Mouse (Mus musculus) forebrain, embryonic 16.5 days (tissue): Measurements from ENCODE around the gene Gpr158. TPM values are rescaled to one million over a fixed set of nuclear protein-coding genes. Genes with fewer than 3 reads are reported as not detected.

ENCODE experiments used
- ATAC-seq: fragments of 200-750 bp; cut with Nextera tagmentation; 2 replicates; pipeline ENCODE4 v1.8.0; 2017; ENCODE audit warnings: mild to moderate bottlenecking, moderate library complexity
- H3K27ac ChIP-seq: fragments of 300-500 bp; sonication (generic); 2 replicates; pipeline ENCODE4 v1.5.1; 2014; ENCODE audit warnings: low read length, control low read depth
- H3K27me3 ChIP-seq: fragments of 300-500 bp; sonication (generic); replicated peaks from 2 replicates; pipeline ENCODE4 v1.6.1; 2014; ENCODE audit warnings: low read length; ENCODE audit not compliant: control insufficient read depth, insufficient read depth
- H3K36me3 ChIP-seq: fragments of 300-500 bp; sonication (generic); 2 replicates; pipeline ENCODE4 v1.6.1; 2014; ENCODE audit not compliant: control insufficient read depth, insufficient read depth
- H3K4me1 ChIP-seq: fragments of 300-500 bp; sonication (generic); replicated peaks from 2 replicates; pipeline ENCODE4 v1.6.1; 2014; ENCODE audit warnings: low read length; ENCODE audit not compliant: control insufficient read depth, insufficient read depth
- H3K4me2 ChIP-seq: fragments of 300-500 bp; sonication (generic); 2 replicates; pipeline ENCODE4 v1.6.1; 2014; ENCODE audit warnings: mild to moderate bottlenecking, low read length, control low read depth
- H3K4me3 ChIP-seq: fragments of 300-500 bp; sonication (generic); replicated peaks from 2 replicates; pipeline ENCODE4 v1.5.1; 2014; ENCODE audit warnings: mild to moderate bottlenecking, low read length, control low read depth
- H3K9ac ChIP-seq: fragments of 300-500 bp; sonication (generic); replicated peaks from 2 replicates; pipeline ENCODE4 v1.6.1; 2014; ENCODE audit warnings: low read depth, low read length, control low read depth
- H3K9me3 ChIP-seq: fragments of 300-500 bp; sonication (generic); 2 replicates; pipeline ENCODE4 v1.6.1; 2016; ENCODE audit warnings: low read length; ENCODE audit not compliant: control insufficient read depth
- WGBS: fragments of 180-500 bp; shearing (Covaris S2); extraction: QIAGEN DNeasy Blood & Tissue Kit; methylation state at CpG from one replicate; pipeline ENCODE4 v1.1.7; 2014; 5-methylcytosine and 5-hydroxymethylcytosine counted together
- polyA plus RNA-seq: library from polyadenylated mRNA; unstranded; fragments of >200 nt; fragmentation: Nextera tagmentation; extraction: Ambion mirVana; gene quantifications from 2 replicates; pipeline ENCODE4 v1.2.1, GENCODE M21; 2015

Gene Gpr158
- 1.6 and 2.4 TPM in 2 replicates for polyA plus RNA-seq

DNA sequence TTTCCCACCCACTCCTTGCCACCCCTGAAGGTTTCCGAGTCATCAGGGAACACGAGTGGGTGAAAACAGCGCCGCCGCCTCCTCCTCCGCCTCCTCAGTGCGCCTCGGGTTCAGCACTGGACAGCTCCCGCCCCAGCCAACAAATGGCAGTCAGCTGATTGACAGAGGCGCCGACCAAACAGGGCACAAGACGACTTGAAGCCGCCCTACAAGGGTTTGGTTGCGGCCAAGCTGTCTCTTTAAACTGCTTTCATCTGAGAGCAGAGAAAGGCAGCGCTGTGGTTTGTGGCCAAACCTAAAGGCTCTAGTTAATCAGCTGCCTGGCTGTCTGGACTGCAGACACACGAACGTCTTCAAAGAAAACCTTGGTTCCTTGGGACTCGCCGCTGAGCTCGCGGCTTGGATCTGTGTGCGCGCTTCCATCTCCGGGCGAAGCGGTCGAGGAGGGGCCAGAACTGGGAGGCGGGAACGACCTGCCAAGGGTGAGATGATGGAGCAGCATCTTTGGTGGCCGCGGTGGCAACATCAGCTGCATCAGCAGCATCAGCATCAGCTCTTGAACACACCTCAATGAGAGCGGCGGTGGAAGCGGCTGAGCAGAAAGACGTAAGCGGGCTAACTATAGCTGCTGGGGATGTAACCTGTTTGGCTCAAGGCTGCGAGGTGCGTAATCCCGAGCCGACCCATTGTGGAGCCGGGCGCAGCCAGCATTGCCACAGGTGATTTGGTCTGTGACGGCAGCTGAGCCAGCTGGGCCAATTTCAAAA is at the start of gene Gpr158:
Gpr158 (plus strand) TSS at position 198 of the 767 bp plus-strand sequence.
- Histone ChIP-seq H3K4me2 (peak within 1 kb of the TSS; percentile 95), H3K4me1 (peaks cover 16% of the 10 kb centered on the region), H3K9me3 (no peaks in the 10 kb centered on the region), H3K27ac (peak within 1 kb of the TSS; percentile 76), H3K27me3 (peaks cover 13% of the 10 kb centered on the region), H3K36me3 (no peaks in the 10 kb centered on the region), H3K4me3 (peak within 1 kb of the TSS; percentile 75), H3K9ac (peak within 1 kb of the TSS; percentile 70)
- under 1% methylated on average over 43 of the region's 43 CpGs for WGBS
- ATAC-seq: peak; percentile 99

DNA sequence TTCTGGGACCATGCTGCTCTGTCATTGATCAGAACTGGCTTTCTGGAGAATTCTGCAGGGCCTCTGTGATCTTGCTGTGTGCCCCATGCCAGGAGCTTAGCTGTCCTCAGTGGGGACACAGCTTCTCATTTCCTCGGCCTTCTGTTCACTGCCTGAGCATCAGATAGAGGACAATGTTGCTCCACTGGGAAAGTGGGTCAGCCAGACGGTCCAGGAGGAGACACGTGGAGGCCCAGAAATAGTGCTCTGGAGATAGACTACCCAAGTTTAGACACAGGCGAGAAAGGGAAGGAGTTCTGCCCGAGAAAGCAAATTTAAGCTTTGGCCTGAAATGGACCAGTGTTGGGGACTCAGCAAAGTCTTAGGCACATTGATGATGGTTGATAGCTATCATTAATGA is 23.5 kb upstream of the Gpr158 start:
- Histone ChIP-seq H3K36me3 (no peaks in the 10 kb centered on the region), H3K4me3 (no peak overlapping the region), H3K27me3 (no peaks in the 10 kb centered on the region), H3K9me3 (no peaks in the 10 kb centered on the region), H3K4me2 (no peak overlapping the region), H3K9ac (no peak overlapping the region), H3K27ac (no peak overlapping the region), H3K4me1 (no peaks in the 10 kb centered on the region)
- ATAC-seq: no peak
- 78% methylated on average over 5 of the region's 5 CpGs for WGBS

DNA sequence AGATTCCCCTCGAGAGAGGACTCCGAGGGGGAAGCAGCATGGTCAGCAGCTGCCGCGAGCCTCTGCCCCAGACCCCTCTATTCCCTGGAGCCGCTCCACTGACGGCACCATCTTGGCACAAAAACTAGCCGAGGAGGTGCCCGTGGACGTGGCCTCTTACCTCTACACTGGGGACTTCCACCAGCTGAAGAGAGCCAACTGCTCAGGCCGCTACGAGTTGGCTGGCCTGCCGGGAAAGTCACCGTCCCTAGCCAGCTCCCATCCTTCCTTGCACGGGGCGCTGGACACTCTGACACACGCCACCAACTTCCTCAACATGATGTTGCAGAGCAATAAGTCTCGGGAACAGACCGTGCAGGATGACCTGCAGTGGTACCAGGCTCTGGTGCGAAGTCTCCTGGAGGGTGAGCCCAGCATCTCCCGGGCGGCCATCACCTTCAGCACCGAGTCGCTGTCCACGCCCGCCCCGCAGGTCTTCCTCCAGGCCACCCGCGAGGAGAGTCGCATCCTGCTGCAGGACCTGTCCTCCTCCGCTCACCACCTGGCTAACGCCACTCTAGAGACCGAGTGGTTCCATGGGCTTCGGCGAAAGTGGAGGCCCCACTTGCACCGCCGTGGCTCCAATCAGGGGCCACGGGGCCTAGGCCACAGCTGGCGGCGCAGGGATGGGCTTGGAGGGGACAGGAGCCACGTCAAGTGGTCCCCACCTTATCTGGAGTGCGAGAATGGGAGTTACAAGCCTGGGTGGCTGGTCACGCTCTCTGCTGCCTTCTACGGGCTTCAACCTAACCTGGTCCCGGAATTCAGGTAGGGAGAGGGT is 1.2 kb downstream of the Gpr158 start:
- peak overlapping the region; percentile 95 for H3K4me2 ChIP-seq
- H3K9me3 ChIP-seq: no peaks in the 10 kb centered on the region
- H3K4me3 ChIP-seq: peak overlapping the region; percentile 75
- H3K27me3 ChIP-seq: peaks cover 13% of the 10 kb centered on the region
- H3K4me1 ChIP-seq: peaks cover 16% of the 10 kb centered on the region
- ATAC-seq: no peak
- WGBS: 11% methylated on average over 44 of the region's 44 CpGs
- no peaks in the 10 kb centered on the region for H3K36me3 ChIP-seq
- peak overlapping the region; percentile 70 for H3K9ac ChIP-seq
- no peak overlapping the region for H3K27ac ChIP-seq

DNA sequence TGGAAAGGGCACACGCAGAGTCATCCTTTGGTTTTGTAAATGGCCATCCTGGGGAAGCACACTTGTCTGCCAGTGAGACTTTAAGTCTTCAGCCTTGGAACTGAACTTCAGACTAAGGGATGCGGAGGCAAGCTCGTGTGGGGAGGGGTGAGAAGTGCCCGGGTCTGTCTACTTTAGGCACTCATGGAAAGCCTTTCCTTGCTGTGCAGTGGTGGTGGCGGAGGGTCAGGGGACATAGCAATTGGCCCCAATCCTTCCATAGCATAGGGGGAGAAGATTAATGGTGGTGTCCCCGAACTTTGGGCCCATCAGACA is 1.8 kb downstream of the Gpr158 start:
- H3K27ac ChIP-seq: no peak overlapping the region
- H3K4me2 ChIP-seq: peak overlapping the region; percentile 95
- peak overlapping the region; percentile 70 for H3K9ac ChIP-seq
- peak overlapping the region; percentile 75 for H3K4me3 ChIP-seq
- H3K27me3 ChIP-seq: peaks cover 13% of the 10 kb centered on the region
- no peaks in the 10 kb centered on the region for H3K9me3 ChIP-seq
- WGBS: 51% methylated on average over 6 of the region's 6 CpGs
- H3K36me3 ChIP-seq: no peaks in the 10 kb centered on the region
- peaks cover 16% of the 10 kb centered on the region for H3K4me1 ChIP-seq
- ATAC-seq: no peak

DNA sequence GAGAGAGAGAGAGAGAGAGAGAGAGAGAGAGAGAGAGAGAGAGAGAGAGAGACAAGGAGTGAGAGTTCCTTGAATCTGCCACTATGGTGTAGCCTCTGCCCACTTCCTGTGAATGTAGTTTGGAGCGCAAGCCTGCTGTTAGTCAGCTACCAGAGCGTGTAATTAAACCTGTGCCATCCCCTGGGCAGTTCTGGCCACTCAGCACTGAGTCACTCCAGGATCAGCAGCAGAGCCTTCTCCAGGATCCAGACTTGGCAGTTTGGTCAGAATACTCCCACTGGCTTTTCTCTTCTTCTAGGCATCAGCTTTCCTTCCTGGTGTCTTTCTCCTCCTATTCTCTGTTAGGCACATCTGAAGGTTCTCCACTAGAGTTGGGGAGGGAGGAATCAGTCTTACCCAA is 2.2 kb downstream of the Gpr158 start:
- Histone ChIP-seq H3K4me2 (peak overlapping the region; percentile 23; the same call in 1 of the 2 replicates), H3K4me3 (peak overlapping the region; percentile 2; the same call in 1 of the 2 replicates), H3K9ac (no peak overlapping the region), H3K27me3 (peaks cover 13% of the 10 kb centered on the region), H3K4me1 (peaks cover 16% of the 10 kb centered on the region), H3K9me3 (no peaks in the 10 kb centered on the region), H3K27ac (no peak overlapping the region), H3K36me3 (no peaks in the 10 kb centered on the region)
- 53% methylated on average over 2 of the region's 2 CpGs for WGBS
- ATAC-seq: no peak

DNA sequence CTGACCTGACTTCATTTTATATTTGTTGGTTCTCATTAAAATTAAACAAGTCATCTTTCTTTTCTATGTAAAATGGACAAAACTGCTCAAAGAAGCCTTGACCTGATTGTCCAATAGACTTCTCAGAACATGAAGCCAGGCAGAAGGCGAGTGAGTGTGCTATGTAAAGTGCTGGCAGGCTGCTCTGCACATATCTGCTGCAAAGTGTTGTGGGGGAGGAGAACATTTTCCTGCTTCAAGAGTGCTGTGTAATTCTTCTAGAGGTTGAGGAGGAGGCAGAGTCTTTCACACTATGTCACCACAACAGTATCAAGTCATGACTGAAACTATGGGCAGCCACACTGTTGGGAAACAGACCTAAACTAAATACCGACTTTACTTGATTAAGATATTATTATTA is 12.2 kb downstream of the Gpr158 start:
- no peak overlapping the region for H3K9ac ChIP-seq
- no peak overlapping the region for H3K27ac ChIP-seq
- WGBS: 79% methylated on average over 2 of the region's 2 CpGs
- no peaks in the 10 kb centered on the region for H3K27me3 ChIP-seq
- no peak overlapping the region for H3K4me2 ChIP-seq
- H3K4me1 ChIP-seq: no peaks in the 10 kb centered on the region
- ATAC-seq: no peak
- no peak overlapping the region for H3K4me3 ChIP-seq
- H3K36me3 ChIP-seq: no peaks in the 10 kb centered on the region
- no peaks in the 10 kb centered on the region for H3K9me3 ChIP-seq

DNA sequence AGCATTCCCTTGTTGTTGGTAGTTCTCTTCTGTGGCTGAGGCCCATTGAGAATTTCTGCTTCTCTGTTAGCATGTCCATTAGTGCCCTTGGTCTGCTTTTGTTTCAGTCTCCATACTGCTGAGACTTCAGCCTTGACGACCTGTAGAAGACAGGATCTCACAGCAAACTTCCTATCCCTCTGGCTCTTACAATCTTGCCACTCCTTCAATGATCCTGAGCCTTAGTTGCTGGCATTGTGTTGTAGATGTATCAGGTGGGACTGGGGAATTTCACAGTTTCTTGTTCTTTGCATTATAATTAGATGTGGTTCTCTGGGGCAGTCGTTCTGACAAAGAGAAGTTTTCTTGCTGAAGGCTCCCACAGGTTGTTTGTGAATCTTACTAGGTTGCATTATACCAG is 25.4 kb downstream of the Gpr158 start:
- Histone ChIP-seq H3K27me3 (no peaks in the 10 kb centered on the region), H3K9ac (no peak overlapping the region), H3K9me3 (no peaks in the 10 kb centered on the region), H3K4me1 (no peaks in the 10 kb centered on the region), H3K27ac (no peak overlapping the region), H3K4me2 (no peak overlapping the region), H3K36me3 (no peaks in the 10 kb centered on the region), H3K4me3 (no peak overlapping the region)
- WGBS: 10% methylated on average over 2 of the region's 2 CpGs
- no peak for ATAC-seq

DNA sequence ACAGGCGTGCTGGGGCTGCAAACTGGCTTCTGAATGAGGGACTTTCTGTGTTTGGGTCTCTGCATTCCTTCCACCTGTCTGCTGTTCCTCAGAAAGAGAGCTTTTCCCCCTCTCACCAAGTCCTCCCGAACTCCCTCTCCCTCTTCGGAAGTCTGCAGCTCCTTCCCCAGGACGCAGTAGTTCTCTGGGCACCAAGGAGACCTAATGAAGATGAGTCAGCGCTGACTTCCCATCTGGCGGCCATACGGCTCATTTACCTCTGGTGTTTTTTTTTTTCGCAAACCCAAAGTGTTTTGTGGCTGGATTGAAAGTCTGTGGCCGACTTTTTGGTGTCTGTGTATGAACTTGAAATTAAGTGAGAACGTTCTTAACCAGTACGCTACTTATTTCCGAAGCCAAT is 30.0 kb downstream of the Gpr158 start:
- ATAC-seq: no peak
- WGBS: 93% methylated on average over 12 of the region's 12 CpGs

DNA sequence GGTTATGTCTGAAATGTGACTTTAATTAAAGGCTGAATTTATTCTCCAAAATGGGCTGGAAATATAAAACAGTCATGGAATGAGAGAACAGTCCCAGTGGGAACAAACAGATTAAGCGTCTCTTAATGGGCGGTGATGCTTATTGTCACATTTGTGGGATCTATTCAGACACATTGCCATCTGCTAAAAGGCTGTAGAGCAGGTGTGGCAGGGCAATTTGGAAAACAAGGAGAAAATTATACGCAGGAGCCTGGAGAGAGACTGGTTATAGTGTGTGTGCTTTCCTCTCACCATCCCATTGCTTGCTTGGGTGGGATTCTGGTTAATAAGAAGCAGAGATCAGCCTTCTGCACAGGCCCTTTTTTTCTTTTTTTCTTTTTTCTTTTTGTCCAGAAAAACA is 32.3 kb downstream of the Gpr158 start:
- Histone ChIP-seq H3K9ac (no peak overlapping the region), H3K27ac (no peak overlapping the region), H3K9me3 (no peaks in the 10 kb centered on the region), H3K27me3 (no peaks in the 10 kb centered on the region), H3K4me1 (0 out of 2 replicates have a peak, but pooled peaks cover 3% of the 10 kb centered on the region), H3K4me3 (no peak overlapping the region), H3K36me3 (no peaks in the 10 kb centered on the region), H3K4me2 (no peak overlapping the region)
- peak; percentile 78 for ATAC-seq
- 39% methylated on average over 3 of the region's 3 CpGs for WGBS

More for the DNA sequence above, 30.0 kb downstream of the Gpr158 start:
- Histone ChIP-seq H3K4me1 (0 out of 2 replicates have a peak, but pooled peaks cover 3% of the 10 kb centered on the region), H3K4me2 (no peak overlapping the region), H3K27me3 (no peaks in the 10 kb centered on the region), H3K36me3 (no peaks in the 10 kb centered on the region), H3K9me3 (no peaks in the 10 kb centered on the region), H3K9ac (no peak overlapping the region), H3K27ac (no peak overlapping the region), H3K4me3 (no peak overlapping the region)
